Mouse (Mus musculus): ENCODE measurements around the gene Prx. TPM values are rescaled to one million over a fixed set of nuclear protein-coding genes. Genes with fewer than 3 reads are reported as not detected.

The Prx gene
- polyA plus RNA-seq (2011; ENCODE audit: insufficient read depth, insufficient read length, low read depth, missing spikeins): 4.2 and 5.7 TPM in 2 replicates

GRCm38 (mm10) chr7:27499036-27499435 lies at the start of gene Prx:
Gene Prx, plus strand, starts transcription at chr7:27499324.
- Histone ChIP-seq H3K27me3 (ENCODE audit: control insufficient read depth, insufficient read depth, low read length, poor library complexity, severe bottlenecking) (no peaks in the 10 kb centered on the region), H3K4me3 (ENCODE audit: low read depth, low read length) (peak within 1 kb of the TSS; percentile 28), H3K27ac (ENCODE audit: insufficient read depth, low read length) (peak within 1 kb of the TSS; percentile 43), H3K9me3 (replicated peaks; ENCODE audit: control insufficient read depth, insufficient read depth, low read length, poor library complexity, severe bottlenecking) (no peaks in the 10 kb centered on the region), H3K36me3 (ENCODE audit: control insufficient read depth, insufficient read depth, low read length, poor library complexity, severe bottlenecking) (no peaks in the 10 kb centered on the region), H3K4me1 (ENCODE audit: control insufficient read depth, insufficient read depth, low read length) (peaks cover 7% of the 10 kb centered on the region), H3K9ac (ENCODE audit: low read depth, poor library complexity, severe bottlenecking) (no peak within 1 kb of the TSS)
- no peak for TF ChIP-seq CTCF (IDR thresholded peaks at IDR 0.05; ENCODE audit: low read depth, low read length)
- 0 out of 2 replicates have a peak, but pooled peaks have one; percentile 7 for TF ChIP-seq EP300 (IDR thresholded peaks at IDR 0.05; ENCODE audit: insufficient read depth, low read depth, low read length)

- no peak overlapping the region for H3K27ac ChIP-seq (ENCODE audit: insufficient read depth, low read length)
- H3K9me3 ChIP-seq (replicated peaks; ENCODE audit: control insufficient read depth, insufficient read depth, low read length, poor library complexity, severe bottlenecking): no peaks in the 10 kb centered on the region
- TF ChIP-seq POLR2A (IDR thresholded peaks at IDR 0.05; ENCODE audit: insufficient read depth, low read length): no peak
- no peak for TF ChIP-seq EP300 (IDR thresholded peaks at IDR 0.05; ENCODE audit: insufficient read depth, low read depth, low read length)
- TF ChIP-seq CTCF (IDR thresholded peaks at IDR 0.05; ENCODE audit: low read depth, low read length): no peak
- no peaks in the 10 kb centered on the region for H3K36me3 ChIP-seq (ENCODE audit: control insufficient read depth, insufficient read depth, low read length, poor library complexity, severe bottlenecking)
- H3K9ac ChIP-seq (ENCODE audit: low read depth, poor library complexity, severe bottlenecking): no peak overlapping the region
- no peaks in the 10 kb centered on the region for H3K27me3 ChIP-seq (ENCODE audit: control insufficient read depth, insufficient read depth, low read length, poor library complexity, severe bottlenecking)
- H3K4me3 ChIP-seq (ENCODE audit: low read depth, low read length): no peak overlapping the region
- no peaks in the 10 kb centered on the region for H3K4me1 ChIP-seq (ENCODE audit: control insufficient read depth, insufficient read depth, low read length)
These were observed 47.8 kb upstream of the Prx start for GRCm38 (mm10) chr7:27451359-27451758.

GRCm38 (mm10) chr7:27452206-27452770 lies 46.8 kb upstream of the Prx start:
- Histone ChIP-seq H3K36me3 (ENCODE audit: control insufficient read depth, insufficient read depth, low read length, poor library complexity, severe bottlenecking) (no peaks in the 10 kb centered on the region), H3K27me3 (ENCODE audit: control insufficient read depth, insufficient read depth, low read length, poor library complexity, severe bottlenecking) (no peaks in the 10 kb centered on the region), H3K27ac (ENCODE audit: insufficient read depth, low read length) (no peak overlapping the region), H3K4me1 (ENCODE audit: control insufficient read depth, insufficient read depth, low read length) (no peaks in the 10 kb centered on the region), H3K4me3 (ENCODE audit: low read depth, low read length) (no peak overlapping the region), H3K9me3 (replicated peaks; ENCODE audit: control insufficient read depth, insufficient read depth, low read length, poor library complexity, severe bottlenecking) (no peaks in the 10 kb centered on the region), H3K9ac (ENCODE audit: low read depth, poor library complexity, severe bottlenecking) (no peak overlapping the region)
- TF ChIP-seq CTCF (IDR thresholded peaks at IDR 0.05; ENCODE audit: low read depth, low read length): no peak
- TF ChIP-seq POLR2A (IDR thresholded peaks at IDR 0.05; ENCODE audit: insufficient read depth, low read length): no peak
- no peak for TF ChIP-seq EP300 (IDR thresholded peaks at IDR 0.05; ENCODE audit: insufficient read depth, low read depth, low read length)

- no peaks in the 10 kb centered on the region for H3K27me3 ChIP-seq (ENCODE audit: control insufficient read depth, insufficient read depth, low read length, poor library complexity, severe bottlenecking)
- TF ChIP-seq EP300 (IDR thresholded peaks at IDR 0.05; ENCODE audit: insufficient read depth, low read depth, low read length): no peak
- no peak for TF ChIP-seq CTCF (IDR thresholded peaks at IDR 0.05; ENCODE audit: low read depth, low read length)
- TF ChIP-seq POLR2A (IDR thresholded peaks at IDR 0.05; ENCODE audit: insufficient read depth, low read length): no peak
- no peaks in the 10 kb centered on the region for H3K36me3 ChIP-seq (ENCODE audit: control insufficient read depth, insufficient read depth, low read length, poor library complexity, severe bottlenecking)
- H3K4me3 ChIP-seq (ENCODE audit: low read depth, low read length): no peak overlapping the region
- H3K9ac ChIP-seq (ENCODE audit: low read depth, poor library complexity, severe bottlenecking): no peak overlapping the region
- H3K9me3 ChIP-seq (replicated peaks; ENCODE audit: control insufficient read depth, insufficient read depth, low read length, poor library complexity, severe bottlenecking): no peaks in the 10 kb centered on the region
- no peaks in the 10 kb centered on the region for H3K4me1 ChIP-seq (ENCODE audit: control insufficient read depth, insufficient read depth, low read length)
- no peak overlapping the region for H3K27ac ChIP-seq (ENCODE audit: insufficient read depth, low read length)
These were observed 44.5 kb upstream of the Prx start for GRCm38 (mm10) chr7:27454461-27455121.

- Histone ChIP-seq H3K27ac (ENCODE audit: insufficient read depth, low read length) (no peak overlapping the region), H3K9me3 (replicated peaks; ENCODE audit: control insufficient read depth, insufficient read depth, low read length, poor library complexity, severe bottlenecking) (no peaks in the 10 kb centered on the region), H3K27me3 (ENCODE audit: control insufficient read depth, insufficient read depth, low read length, poor library complexity, severe bottlenecking) (no peaks in the 10 kb centered on the region), H3K36me3 (ENCODE audit: control insufficient read depth, insufficient read depth, low read length, poor library complexity, severe bottlenecking) (no peaks in the 10 kb centered on the region), H3K4me1 (ENCODE audit: control insufficient read depth, insufficient read depth, low read length) (no peaks in the 10 kb centered on the region), H3K4me3 (ENCODE audit: low read depth, low read length) (no peak overlapping the region), H3K9ac (ENCODE audit: low read depth, poor library complexity, severe bottlenecking) (no peak overlapping the region)
- TF ChIP-seq POLR2A (IDR thresholded peaks at IDR 0.05; ENCODE audit: insufficient read depth, low read length) (no peak), EP300 (IDR thresholded peaks at IDR 0.05; ENCODE audit: insufficient read depth, low read depth, low read length) (no peak), CTCF (IDR thresholded peaks at IDR 0.05; ENCODE audit: low read depth, low read length) (no peak)
These were observed 43.9 kb upstream of the Prx start for GRCm38 (mm10) chr7:27455273-27455672.

GRCm38 (mm10) chr7:27458614-27459013 lies 40.5 kb upstream of the Prx start:
- TF ChIP-seq CTCF (IDR thresholded peaks at IDR 0.05; ENCODE audit: low read depth, low read length) (no peak), POLR2A (IDR thresholded peaks at IDR 0.05; ENCODE audit: insufficient read depth, low read length) (no peak), EP300 (IDR thresholded peaks at IDR 0.05; ENCODE audit: insufficient read depth, low read depth, low read length) (no peak)
- Histone ChIP-seq H3K36me3 (ENCODE audit: control insufficient read depth, insufficient read depth, low read length, poor library complexity, severe bottlenecking) (no peaks in the 10 kb centered on the region), H3K4me3 (ENCODE audit: low read depth, low read length) (no peak overlapping the region), H3K9me3 (replicated peaks; ENCODE audit: control insufficient read depth, insufficient read depth, low read length, poor library complexity, severe bottlenecking) (no peaks in the 10 kb centered on the region), H3K9ac (ENCODE audit: low read depth, poor library complexity, severe bottlenecking) (no peak overlapping the region), H3K27ac (ENCODE audit: insufficient read depth, low read length) (no peak overlapping the region), H3K4me1 (ENCODE audit: control insufficient read depth, insufficient read depth, low read length) (no peaks in the 10 kb centered on the region), H3K27me3 (ENCODE audit: control insufficient read depth, insufficient read depth, low read length, poor library complexity, severe bottlenecking) (no peaks in the 10 kb centered on the region)

All from ES-Bruce4 (cell line).